ENCODE assay signal across 23 mouse cellular contexts in genomic region chr1:87095642-87096041, GRCm38 (mm10). TPM values are rescaled to one million over a fixed set of nuclear protein-coding genes. Genes with fewer than 3 reads are reported as not detected.
"Had no signal": no experiment of that assay in that cellular context is flagged by ENCODE, and none has a peak within 500 bp of the region (broad histone marks: within the 10 kb centered on the region; RNA-seq: fewer than 3 reads in every experiment).

No protein-coding gene starts in this region.

- H3K9ac ChIP-seq: neural tube, embryonic 12.5 days; neural tube, embryonic 13.5 days; neural tube, embryonic 15.5 days; stomach, embryonic 15.5 days had no signal

- H3K9me3 ChIP-seq: neural tube, embryonic 12.5 days; neural tube, embryonic 13.5 days; neural tube, embryonic 15.5 days; stomach, embryonic 15.5 days had no signal

- H3K4me3 ChIP-seq: neural tube, embryonic 12.5 days; neural tube, embryonic 13.5 days; neural tube, embryonic 15.5 days; stomach, embryonic 15.5 days had no signal

- H3K36me3 ChIP-seq: neural tube, embryonic 12.5 days; neural tube, embryonic 13.5 days; neural tube, embryonic 15.5 days; stomach, embryonic 15.5 days had no signal

- H3K4me2 ChIP-seq: neural tube, embryonic 12.5 days; neural tube, embryonic 13.5 days; neural tube, embryonic 15.5 days; stomach, embryonic 15.5 days had no signal

- DNase-seq: right cerebral cortex, adult 18-20 months; right cerebral cortex, postnatal 14 days; right cerebral cortex, postnatal 25 days; right cerebral cortex, postnatal 4 days; spleen, adult 18-20 months; thymus, adult 18-20 months; thymus, adult 2 months; thymus, postnatal 14 days; thymus, postnatal 25 days; thymus, postnatal 36 days; thymus, postnatal 4 days had no signal

- H3K27ac ChIP-seq: neural tube, embryonic 12.5 days; neural tube, embryonic 13.5 days; neural tube, embryonic 15.5 days; stomach, embryonic 15.5 days; stomach, postnatal 0 days had no signal

- H3K4me1 ChIP-seq: neural tube, embryonic 12.5 days; stomach, embryonic 15.5 days had no signal

RNA-seq across cellular contexts. Expression of gene Alpi, which starts 5.8 kb away (rescaled TPM):
- total RNA-seq: neutrophil, adult 5-6 weeks had no signal
- polyA plus RNA-seq: neural tube, embryonic 11.5 days; neural tube, embryonic 12.5 days; neural tube, embryonic 13.5 days; neural tube, embryonic 14.5 days; neural tube, embryonic 15.5 days; spleen, adult 2 months had no signal

RNA-seq across cellular contexts. Expression of gene Alppl2, which starts 5.9 kb away (rescaled TPM):
- total RNA-seq: neutrophil, adult 5-6 weeks had no signal
- polyA plus RNA-seq: neural tube, embryonic 11.5 days; neural tube, embryonic 12.5 days; neural tube, embryonic 13.5 days; neural tube, embryonic 14.5 days; neural tube, embryonic 15.5 days; spleen, adult 2 months; stomach, embryonic 14.5 days; stomach, embryonic 15.5 days; stomach, embryonic 16.5 days; stomach, postnatal 0 days; urinary bladder, adult 2 months had no signal

RNA-seq across cellular contexts. Expression of gene Akp3, which starts 29.1 kb away (rescaled TPM):
- total RNA-seq: neutrophil, adult 5-6 weeks had no signal
- polyA plus RNA-seq: neural tube, embryonic 11.5 days; neural tube, embryonic 12.5 days; neural tube, embryonic 13.5 days; neural tube, embryonic 14.5 days; neural tube, embryonic 15.5 days; spleen, adult 2 months; stomach, embryonic 14.5 days; stomach, embryonic 15.5 days; urinary bladder, adult 2 months had no signal
